Mouse (Mus musculus) MEL (cell line): ENCODE data around the gene Pdgfra. TPM values are rescaled to one million over a fixed set of nuclear protein-coding genes. Genes with fewer than 3 reads are reported as not detected.

Experiments
- DNase-seq: peaks from one replicate; pipeline ENCODE4 v3.0.0; 2011; ENCODE audit warnings: low read depth, low spot score
- H3K27ac ChIP-seq: 2 replicates; pipeline ENCODE4 v1.5.1; 2012; ENCODE audit warnings: low read depth, mild to moderate bottlenecking, control low read depth, low read length, moderate library complexity; ENCODE audit not compliant: control insufficient read depth
- H3K27me3 ChIP-seq, 2 experiments: fragments of 150-350 bp in 1 of 2; sonication (generic) in 1 of 2; 2 replicates each; pipeline ENCODE4 v1.6.1; 2012; ENCODE audit warnings: low read length in 2 of 2, mild to moderate bottlenecking in 2 of 2, improper control_type of control experiment in 1 of 2, moderate library complexity in 1 of 2; ENCODE audit not compliant: insufficient read depth in 2 of 2, control insufficient read depth in 1 of 2
- H3K36me3 ChIP-seq, 2 experiments: 2 replicates each; pipeline ENCODE4 v1.6.1; 2012 to 2014; ENCODE audit warnings: low read length in 2 of 2, improper control_type of control experiment in 1 of 2, inconsistent platforms in 1 of 2, mild to moderate bottlenecking in 1 of 2; ENCODE audit not compliant: insufficient read depth in 2 of 2, control insufficient read depth in 1 of 2
- H3K4me1 ChIP-seq, 2 experiments: fragments of 150-350 bp in 1 of 2; sonication (generic) in 1 of 2; 2 replicates each; pipeline ENCODE4 v1.6.1; 2012; ENCODE audit warnings: low read length in 2 of 2, improper control_type of control experiment in 1 of 2, mild to moderate bottlenecking in 1 of 2; ENCODE audit not compliant: insufficient read depth in 2 of 2, control insufficient read depth in 1 of 2
- H3K4me3 ChIP-seq, 2 experiments: fragments of 150-350 bp in 1 of 2; sonication (generic) in 1 of 2; 2 replicates each; pipeline ENCODE4 v1.5.1; 2012; ENCODE audit warnings: low read depth in 2 of 2, low read length in 2 of 2, mild to moderate bottlenecking in 2 of 2, moderate library complexity in 2 of 2, control low read depth in 1 of 2, improper control_type of control experiment in 1 of 2; ENCODE audit not compliant: control insufficient read depth in 1 of 2, insufficient read depth in 1 of 2
- H3K79me2 ChIP-seq: 2 replicates; pipeline ENCODE4 v1.6.1; 2012; ENCODE audit warnings: mild to moderate bottlenecking, low read length, moderate library complexity; ENCODE audit not compliant: control insufficient read depth, poor library complexity, insufficient read depth
- H3K9ac ChIP-seq: 2 replicates; pipeline ENCODE4 v1.6.1; 2012; ENCODE audit warnings: low read depth, mild to moderate bottlenecking, control low read depth, low read length, moderate library complexity; ENCODE audit not compliant: control insufficient read depth, poor library complexity, severe bottlenecking
- H3K9me3 ChIP-seq: fragments of 150-350 bp; sonication (generic); replicated peaks from 2 replicates; pipeline ENCODE4 v1.6.1; 2012; ENCODE audit warnings: mild to moderate bottlenecking, low read length, improper control_type of control experiment, moderate library complexity; ENCODE audit not compliant: insufficient read depth
- CHD2 ChIP-seq: IDR thresholded peaks from 2 replicates; pipeline ENCODE4 v1.6.1; 2011; ENCODE audit warnings: low read length, improper control_type of control experiment
- CTCF ChIP-seq, 3 experiments: IDR thresholded peaks in 2 of 3; conservative IDR thresholded peaks in 1 of 3; 2 replicates each; pipeline ENCODE4 v1.5.1; 2011 to 2012; ENCODE audit warnings: low read length in 3 of 3, low read depth in 2 of 3, mild to moderate bottlenecking in 2 of 3, improper control_type of control experiment in 1 of 3, inconsistent platforms in 1 of 3, mixed read lengths in 1 of 3, moderate library complexity in 1 of 3; ENCODE audit not compliant: control insufficient read depth in 1 of 3, insufficient read depth in 1 of 3, poor library complexity in 1 of 3, severe bottlenecking in 1 of 3
- EP300 ChIP-seq, 2 experiments: IDR thresholded peaks; 2 replicates each; pipeline ENCODE4 v1.6.1; 2011; ENCODE audit warnings: improper control_type of control experiment in 2 of 2, low read length in 2 of 2, low read depth in 1 of 2, mild to moderate bottlenecking in 1 of 2
- ETS1 ChIP-seq: IDR thresholded peaks from 2 replicates; pipeline ENCODE4 v1.6.1; 2012; ENCODE audit warnings: low read depth, mild to moderate bottlenecking, inconsistent platforms, low read length, improper control_type of control experiment, moderate library complexity
- MXI1 ChIP-seq: IDR thresholded peaks from 2 replicates; pipeline ENCODE4 v1.6.1; 2011; ENCODE audit warnings: mild to moderate bottlenecking, low read depth, low read length, improper control_type of control experiment
- MYC ChIP-seq: IDR thresholded peaks from 2 replicates; pipeline ENCODE4 v1.6.1; 2011; ENCODE audit warnings: low read depth, mild to moderate bottlenecking, low read length, improper control_type of control experiment, moderate library complexity
- POLR2A ChIP-seq, 2 experiments: IDR thresholded peaks; 2 replicates each; pipeline ENCODE4 v1.6.1; 2011 to 2012; ENCODE audit warnings: low read length in 2 of 2, mild to moderate bottlenecking in 2 of 2, control low read depth in 1 of 2, improper control_type of control experiment in 1 of 2, low read depth in 1 of 2, moderate library complexity in 1 of 2; ENCODE audit not compliant: control insufficient read depth in 1 of 2, insufficient read depth in 1 of 2, poor library complexity in 1 of 2
- POLR2AphosphoS5 ChIP-seq: IDR thresholded peaks from 2 replicates; pipeline ENCODE4 v1.6.1; 2012; ENCODE audit warnings: low read depth, borderline replicate concordance, mild to moderate bottlenecking, inconsistent platforms, low read length, moderate library complexity, mixed read lengths
- RAD21 ChIP-seq: IDR thresholded peaks from 2 replicates; pipeline ENCODE4 v1.6.1; 2011; ENCODE audit warnings: mild to moderate bottlenecking, low read depth, low read length, improper control_type of control experiment
- RCOR1 ChIP-seq: IDR thresholded peaks from 2 replicates; pipeline ENCODE4 v1.6.1; 2012; ENCODE audit warnings: low read depth, mild to moderate bottlenecking, inconsistent platforms, low read length, improper control_type of control experiment
- SIN3A ChIP-seq: IDR thresholded peaks from 2 replicates; pipeline ENCODE4 v1.6.1; 2012; ENCODE audit warnings: low read length, improper control_type of control experiment, inconsistent platforms
- SMC3 ChIP-seq: IDR thresholded peaks from 2 replicates; pipeline ENCODE4 v1.6.1; 2011; ENCODE audit warnings: low read depth, low read length, improper control_type of control experiment
- TAL1 ChIP-seq: IDR thresholded peaks from 2 replicates; pipeline ENCODE4 v1.6.1; 2012; ENCODE audit warnings: mild to moderate bottlenecking, inconsistent platforms, low read length, moderate library complexity, mixed read lengths
- TCF12 ChIP-seq: IDR thresholded peaks from 2 replicates; pipeline ENCODE4 v1.6.1; 2014; ENCODE audit warnings: low read depth, mild to moderate bottlenecking, inconsistent platforms, low read length, improper control_type of control experiment, moderate library complexity
- USF1 ChIP-seq: IDR thresholded peaks from 2 replicates; pipeline ENCODE4 v1.6.1; 2014; ENCODE audit warnings: low read depth, mild to moderate bottlenecking, inconsistent platforms, low read length, improper control_type of control experiment, moderate library complexity
- USF2 ChIP-seq, 2 experiments: IDR thresholded peaks; 2 replicates each; pipeline ENCODE4 v1.6.1; 2011 to 2012; ENCODE audit warnings: improper control_type of control experiment in 2 of 2, low read length in 2 of 2, borderline replicate concordance in 1 of 2, inconsistent platforms in 1 of 2, low read depth in 1 of 2, mild to moderate bottlenecking in 1 of 2; ENCODE audit not compliant: insufficient read depth in 1 of 2
- ZMIZ1 ChIP-seq: IDR thresholded peaks from 2 replicates; pipeline ENCODE4 v1.6.1; 2012; ENCODE audit warnings: low read depth, mild to moderate bottlenecking, inconsistent platforms, low read length, improper control_type of control experiment, moderate library complexity
- ZNF384 ChIP-seq: IDR thresholded peaks from 2 replicates; pipeline ENCODE4 v1.6.1; 2012; ENCODE audit warnings: low read depth, mild to moderate bottlenecking, inconsistent platforms, low read length, improper control_type of control experiment
- polyA plus RNA-seq, 2 experiments: library from polyadenylated mRNA; stranded (reverse) in 1 of 2; unstranded in 1 of 2; fragments of >175 nt in 1 of 2; fragments of >200 nt in 1 of 2; gene quantifications; 2 replicates each; pipeline versions ENCODE4 v1.2.1 to v1.2.4; 2012; ENCODE audit warnings: low replicate concordance in 2 of 2, low read depth in 1 of 2; ENCODE audit not compliant: insufficient read length in 2 of 2, insufficient read depth in 1 of 2, missing spikeins in 1 of 2
- total RNA-seq: library from RNA; depleted of rRNA; stranded (reverse); fragments of 300-350 nt; gene quantifications from 2 replicates; pipeline ENCODE4 v1.2.3, GENCODE M21; 2012

Pdgfra gene
- total and polyA plus RNA-seq, 3 experiments, result 0.07 TPM; not detected in 2

GRCm38 (mm10) chr5:75150341-75150981 is 1.6 kb upstream of the Pdgfra start:
- TF ChIP-seq POLR2A (IDR thresholded peaks at IDR 0.05; ENCODE audit: control insufficient read depth in 1 of 2, insufficient read depth in 1 of 2, low read depth in 1 of 2, low read length in 2 of 2, poor library complexity in 1 of 2) (no peak), SMC3 (no peak), MYC (no peak), ZMIZ1 (no peak), MXI1 (no peak), ETS1 (no peak), USF2 (IDR thresholded peaks at IDR 0.05; ENCODE audit: borderline replicate concordance in 1 of 2, insufficient read depth in 1 of 2, low read depth in 1 of 2, low read length in 2 of 2) (no peak), USF1 (no peak), ZNF384 (no peak), RCOR1 (no peak), RAD21 (no peak), EP300 (IDR thresholded peaks at IDR 0.05; ENCODE audit: low read depth in 1 of 2, low read length in 2 of 2) (no peak), TAL1 (no peak), POLR2AphosphoS5 (no peak), TCF12 (no peak)
- Histone ChIP-seq H3K9me3 (no peaks in the 10 kb centered on the region), H3K27ac (no peak overlapping the region), H3K27me3 (no peaks in the 10 kb centered on the region; a peak in 1 of 4 replicates), H3K4me3 (no peak overlapping the region), H3K36me3 (peaks cover 0 to 9% of the 10 kb centered on the region in 2 experiments; a peak in 2 of 4 replicates), H3K9ac (no peak overlapping the region), H3K4me1 (peaks cover 3 to 5% of the 10 kb centered on the region in 2 experiments; a peak in 3 of 4 replicates), H3K79me2 (no peaks in the 10 kb centered on the region)
- no peak for DNase-seq

- no peak overlapping the region for H3K9ac ChIP-seq
- peaks cover 1 to 3% of the 10 kb centered on the region in 2 experiments; a peak in 2 of 4 replicates for H3K4me1 ChIP-seq
- no peak overlapping the region for H3K4me3 ChIP-seq
- 0 out of 6 replicates have a peak, but pooled peaks of 2 of the 3 experiments have one; percentile 11 to 19 for TF ChIP-seq CTCF (IDR thresholded peaks at IDR 0.05 in 2 of 3, conservative IDR thresholded peaks at IDR 0.05 in 1 of 3; ENCODE audit: control insufficient read depth in 1 of 3, insufficient read depth in 1 of 3, low read depth in 2 of 3, low read length in 3 of 3, poor library complexity in 1 of 3, severe bottlenecking in 1 of 3)
- no peak for TF ChIP-seq SIN3A
- no peak for TF ChIP-seq TCF12
- no peak for TF ChIP-seq CHD2
- H3K79me2 ChIP-seq, result no peaks in the 10 kb centered on the region
- no peak overlapping the region for H3K27ac ChIP-seq
- no peaks in the 10 kb centered on the region; a peak in 1 of 4 replicates for H3K27me3 ChIP-seq
- no peaks in the 10 kb centered on the region for H3K9me3 ChIP-seq
- no peak for DNase-seq
- peaks cover 0 to 4% of the 10 kb centered on the region in 2 experiments; a peak in 2 of 4 replicates for H3K36me3 ChIP-seq
Observed at GRCm38 (mm10) chr5:75151146-75151900, 769 bp upstream of the Pdgfra start.
